Mouse (Mus musculus): ENCODE data around the gene Tpm3.

The Tpm3 gene

GRCm38 (mm10) chr3:90134993-90135392, 62.5 kb downstream of the Tpm3 start:
- no peak for DNase-seq (ENCODE audit: low spot score in 2 of 2)

GRCm38 (mm10) chr3:90136660-90137059, 64.2 kb downstream of the Tpm3 start:
- no peak for DNase-seq (ENCODE audit: low spot score in 2 of 2)

GRCm38 (mm10) chr3:90137606-90138005, 65.2 kb downstream of the Tpm3 start:
- no peak for DNase-seq (ENCODE audit: low spot score in 2 of 2)

GRCm38 (mm10) chr3:90139962-90140361, 67.5 kb downstream of the Tpm3 start:
- no peak for DNase-seq (ENCODE audit: low spot score in 2 of 2)

GRCm38 (mm10) chr3:90145461-90145860, 73.0 kb downstream of the Tpm3 start:
- DNase-seq (ENCODE audit: low spot score in 2 of 2), result no peak

- no peak for DNase-seq (ENCODE audit: low spot score in 2 of 2)
These were observed 74.2 kb downstream of the Tpm3 start for GRCm38 (mm10) chr3:90146651-90147050.

Measured in spleen, postnatal 36 days (tissue).